Mouse (Mus musculus) layer of hippocampus, postnatal 14 days (tissue): ENCODE data around the gene Rapgef2. TPM values are rescaled to one million over a fixed set of nuclear protein-coding genes. Genes with fewer than 3 reads are reported as not detected.

Source experiments
- DNase-seq, 2 experiments: peaks; one replicate each; pipeline ENCODE4 v3.0.0; 2021 to 2022; ENCODE audit warnings: low spot score in 2 of 2, mixed read lengths in 1 of 2
- total RNA-seq, 2 experiments: library from RNA; stranded (reverse); gene quantifications; 2 replicates each; pipeline ENCODE4 v1.2.3; 2021

The Rapgef2 gene
- total RNA-seq, 2 experiments from 2014 or later: 121 to 131 TPM

- DNase-seq: no peak
Measured at GRCm38 (mm10) chr3:79205981-79206380, 80.3 kb downstream of the Rapgef2 start.

- DNase-seq: no peak
Measured at GRCm38 (mm10) chr3:79205112-79205511, 81.2 kb downstream of the Rapgef2 start.

GRCm38 (mm10) chr3:79204261-79204660 lies 82.1 kb downstream of the Rapgef2 start:
- no peak for DNase-seq

GRCm38 (mm10) chr3:79203821-79204220 lies 82.5 kb downstream of the Rapgef2 start:
- DNase-seq: no peak

GRCm38 (mm10) chr3:79203178-79203577 lies 83.1 kb downstream of the Rapgef2 start:
- peak; percentile 44 to 85 for DNase-seq

- DNase-seq: peak; percentile 73 to 85
Measured at GRCm38 (mm10) chr3:79202275-79203153, 83.8 kb downstream of the Rapgef2 start.

DNA sequence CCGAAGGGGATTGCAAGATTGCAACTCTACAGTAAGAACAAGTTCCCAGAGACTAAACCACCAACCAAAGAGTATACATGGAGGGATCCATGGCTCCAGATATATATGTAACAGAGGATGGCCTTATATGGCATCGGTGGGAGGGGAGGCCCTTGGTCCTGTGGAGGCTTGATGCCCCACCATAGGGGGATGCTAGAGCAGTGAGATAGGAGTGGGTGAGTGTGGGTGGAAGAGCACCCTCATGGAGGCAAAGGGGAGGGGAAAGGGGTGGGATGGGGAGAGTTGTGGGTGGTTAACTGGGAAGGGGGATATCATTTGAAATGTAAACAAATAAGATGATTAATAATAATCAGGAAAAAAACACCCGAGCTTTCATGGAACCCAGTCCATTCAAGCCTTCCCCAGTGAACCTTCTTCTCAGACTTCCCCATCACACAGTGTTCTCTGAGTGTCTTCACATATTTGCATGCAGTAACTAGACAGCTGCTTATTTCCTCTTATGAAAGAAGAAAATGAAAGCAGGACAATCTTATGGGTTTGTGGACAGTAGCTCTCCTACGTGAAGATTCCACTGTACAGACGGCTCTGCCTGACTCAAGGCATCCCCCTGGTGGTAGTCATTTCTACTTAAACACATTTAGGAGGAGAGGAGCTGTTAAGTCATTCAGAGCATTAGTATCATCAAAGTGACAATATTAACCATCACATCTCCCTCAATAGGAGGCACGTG lies 89.4 kb downstream of the Rapgef2 start:
- peak in 1 of 2 experiments; percentile 79 for DNase-seq

DNA sequence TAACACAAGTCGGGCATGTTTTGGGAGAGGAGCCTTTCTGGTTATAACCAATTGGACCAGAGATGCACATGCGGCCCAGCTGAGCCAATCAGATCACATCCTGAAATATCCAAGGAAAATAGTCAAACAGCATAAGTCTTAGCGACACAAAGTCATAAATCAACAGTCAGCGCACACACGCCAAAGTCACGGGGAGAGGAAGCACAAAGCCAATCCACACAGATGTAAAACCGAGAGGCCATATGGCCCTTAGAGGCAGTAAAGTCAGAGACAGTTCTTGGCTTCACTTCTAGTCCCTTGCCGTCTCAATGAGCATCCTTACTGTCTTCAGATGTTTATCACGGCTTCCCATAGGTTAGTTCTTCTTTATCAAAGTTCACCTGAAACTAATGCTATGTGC lies 91.0 kb downstream of the Rapgef2 start:
- peak in 1 of 2 experiments; percentile 36 for DNase-seq

DNA sequence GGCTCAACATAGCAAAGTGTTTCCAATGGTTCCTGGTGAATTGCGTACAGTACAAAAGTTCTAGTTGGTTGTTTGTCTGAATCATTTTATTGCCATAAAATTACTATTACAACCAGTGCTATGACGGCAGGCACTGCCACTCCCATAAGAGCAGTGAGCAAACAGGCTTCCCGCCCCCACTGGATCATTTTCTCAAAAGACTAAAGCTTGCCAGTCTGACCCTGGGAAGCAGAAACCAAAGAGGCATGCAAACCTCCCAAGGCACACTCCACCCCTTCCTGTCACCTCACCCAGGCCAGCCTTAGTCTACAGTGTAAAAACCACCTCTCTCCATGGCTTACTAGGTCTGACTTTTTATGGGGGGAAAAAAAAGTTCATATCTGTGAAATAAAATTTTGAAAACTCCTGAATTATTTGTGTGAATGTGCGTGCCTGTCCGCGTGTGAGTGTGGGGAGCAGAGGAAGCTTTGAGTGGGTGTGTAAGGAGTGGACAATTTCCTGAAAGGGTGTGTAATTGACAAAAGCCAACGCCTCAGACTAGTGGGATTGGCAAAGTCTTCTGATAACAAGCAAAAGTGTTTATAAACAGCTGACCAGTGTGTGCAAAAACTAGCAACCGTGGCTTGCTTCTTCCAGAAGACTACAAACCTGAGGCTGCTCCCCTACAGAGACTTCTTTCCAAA lies 92.1 kb downstream of the Rapgef2 start:
- DNase-seq: no peak

DNA sequence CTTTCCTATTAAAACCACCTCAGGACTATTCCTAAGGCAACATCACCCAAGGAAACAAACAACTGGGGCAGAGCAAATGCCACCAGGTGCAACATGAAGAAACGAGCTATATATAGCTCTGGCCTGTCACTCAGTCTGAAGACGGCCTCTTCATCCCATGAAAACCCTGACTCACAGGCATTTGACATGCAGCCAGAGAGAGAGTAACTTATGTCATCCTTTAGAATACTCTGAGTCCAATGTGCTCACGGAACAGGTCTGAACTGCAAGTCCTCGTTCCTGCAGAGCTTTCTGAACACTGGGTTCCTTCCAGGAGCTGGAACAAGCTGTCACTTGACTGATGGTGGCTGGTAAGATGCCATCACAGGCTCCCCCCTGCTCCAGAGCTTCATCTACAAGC lies 93.3 kb downstream of the Rapgef2 start:
- DNase-seq: peak; percentile 40 to 73

DNA sequence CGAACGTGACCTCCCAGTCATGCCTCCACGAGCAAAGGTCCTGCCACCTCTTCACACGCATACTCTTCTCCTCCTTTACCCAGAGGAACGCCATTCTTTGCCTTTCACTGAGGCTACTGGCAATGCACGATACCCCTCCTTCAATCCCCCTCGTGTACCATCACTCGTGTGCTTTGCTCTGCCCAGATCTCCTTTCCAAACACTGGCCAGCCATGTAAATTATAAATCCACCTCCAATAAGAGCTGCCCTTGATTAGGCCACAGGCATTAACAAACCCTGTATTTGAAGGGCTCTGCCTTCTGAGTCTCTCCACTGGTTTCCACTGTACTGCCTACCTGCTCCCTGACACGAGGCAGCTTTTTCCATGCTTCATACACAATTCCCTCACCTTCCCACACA lies 94.3 kb downstream of the Rapgef2 start:
- DNase-seq: no peak

GRCm38 (mm10) chr3:79191471-79191870 lies 94.8 kb downstream of the Rapgef2 start:
- no peak for DNase-seq

GRCm38 (mm10) chr3:79190377-79190776 lies 95.9 kb downstream of the Rapgef2 start:
- no peak for DNase-seq

GRCm38 (mm10) chr3:79187912-79188311 lies 98.4 kb downstream of the Rapgef2 start:
- DNase-seq: no peak

DNA sequence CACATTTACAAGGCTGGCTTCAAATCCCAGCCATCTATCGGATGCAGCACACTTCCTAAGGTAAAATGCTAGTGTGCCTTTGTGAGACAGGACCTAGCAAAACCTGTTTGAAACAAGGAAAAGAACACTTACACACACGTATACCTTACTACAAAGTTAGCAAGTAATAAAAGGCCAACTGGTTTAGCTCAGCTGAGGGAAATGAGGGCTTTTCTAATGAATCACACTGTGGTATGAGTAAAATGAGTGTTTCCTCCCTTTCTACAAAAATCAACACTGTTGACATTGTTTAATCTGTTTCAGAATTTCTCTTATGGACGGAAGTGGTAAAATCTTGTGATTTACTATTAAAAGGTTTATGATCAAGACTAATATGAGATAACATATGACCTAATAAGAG lies 104.0 kb downstream of the Rapgef2 start:
- DNase-seq: no peak

DNA sequence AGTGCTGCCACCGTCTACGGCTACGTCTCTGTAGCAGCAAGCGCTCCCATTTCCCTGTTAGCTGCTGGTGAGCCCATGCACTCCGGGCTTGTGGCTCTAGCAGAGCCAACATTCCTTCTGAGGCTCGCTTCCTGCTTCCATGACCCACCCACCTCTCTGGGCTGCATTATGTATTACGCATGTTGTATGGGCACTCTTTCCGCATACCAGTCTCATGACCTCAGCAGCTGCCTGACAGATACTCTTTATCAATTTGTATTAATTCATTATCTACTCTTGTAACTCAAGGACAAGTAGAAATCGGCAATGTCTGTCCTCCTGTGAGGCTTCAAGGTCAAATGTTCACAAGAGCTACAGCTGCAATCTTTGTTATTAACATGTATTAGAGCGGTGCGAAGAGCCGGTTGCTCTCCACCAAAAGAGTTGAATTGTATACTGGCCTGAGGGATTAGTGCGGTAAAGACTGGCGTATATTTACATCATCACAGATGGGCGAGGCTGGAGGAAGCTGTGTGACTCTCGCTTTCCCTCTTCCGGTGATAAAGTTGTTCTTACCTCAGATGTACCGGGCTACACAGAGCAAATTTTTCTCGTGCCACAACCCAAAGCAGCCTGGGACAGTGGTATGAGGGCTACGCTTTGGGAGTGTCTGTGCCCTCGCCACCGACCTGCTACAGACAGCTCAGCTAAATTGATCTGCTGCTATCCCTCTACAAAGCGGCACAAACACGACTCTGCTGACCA lies 104.9 kb downstream of the Rapgef2 start:
- no peak for DNase-seq

DNA sequence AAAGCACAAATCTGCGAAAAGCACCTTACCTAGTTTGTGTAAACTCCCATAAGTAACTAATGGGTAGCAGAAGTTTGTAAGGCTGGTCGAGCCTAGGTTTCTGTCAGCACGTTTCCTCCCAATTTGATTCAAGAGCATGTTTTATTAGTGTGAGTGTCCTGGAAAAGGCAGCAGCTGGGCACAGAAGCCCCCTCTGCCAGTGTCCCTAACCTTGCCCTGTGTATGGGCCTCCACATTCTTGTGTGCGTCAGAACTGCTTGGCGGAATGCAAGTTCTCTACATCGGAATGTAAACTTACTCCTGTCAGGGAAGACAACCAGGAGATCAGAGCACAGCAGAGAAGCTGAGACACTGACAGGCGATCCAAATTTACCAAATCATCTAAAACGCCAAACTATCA lies 106.2 kb downstream of the Rapgef2 start:
- DNase-seq: no peak

GRCm38 (mm10) chr3:79179499-79180053 lies 106.7 kb downstream of the Rapgef2 start:
- DNase-seq: no peak

DNA sequence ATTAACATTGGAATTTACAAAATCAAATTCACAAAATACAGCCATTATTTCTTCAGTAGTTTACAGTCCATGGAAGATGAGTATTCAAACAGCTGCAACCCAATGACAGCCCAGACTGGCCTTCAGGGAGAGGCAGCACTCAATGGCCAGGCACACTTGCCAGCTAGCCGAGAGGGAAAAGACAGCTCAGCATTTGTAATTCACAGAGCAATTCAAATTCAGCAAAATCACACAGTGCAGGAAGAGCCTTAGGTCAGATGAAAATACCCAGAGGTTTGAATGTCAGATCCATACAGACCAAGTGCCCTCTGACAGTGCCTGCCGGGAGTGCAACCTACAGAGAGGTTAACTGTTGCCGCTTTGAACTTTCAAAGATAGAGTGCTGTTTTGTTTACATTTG lies 107.6 kb downstream of the Rapgef2 start:
- DNase-seq: no peak

DNA sequence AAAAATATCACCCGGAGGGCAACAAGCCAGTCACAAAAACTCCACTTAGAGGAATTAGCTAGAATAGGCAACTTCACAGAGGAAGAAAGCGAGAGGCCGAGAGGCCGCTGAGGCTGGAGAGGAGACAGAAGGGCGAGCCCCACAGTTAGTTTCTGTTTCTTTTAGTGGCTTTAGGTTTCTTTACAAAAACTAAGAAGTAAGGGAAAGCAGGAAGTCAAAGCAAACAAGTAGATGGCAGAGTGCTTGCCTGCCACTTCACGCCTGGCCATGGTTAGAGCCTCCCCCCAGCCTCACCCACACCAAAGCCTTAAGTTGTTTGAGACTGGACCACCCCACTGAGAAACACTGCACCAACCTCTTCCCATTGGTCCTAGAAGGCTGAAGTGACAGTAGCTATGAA lies 108.2 kb downstream of the Rapgef2 start:
- DNase-seq: no peak
